Mouse (Mus musculus) C2C12 (cell line): Measurements from ENCODE around the gene Utf1.

Experiments used
- CTCF ChIP-seq: IDR thresholded peaks from one replicate; pipeline ENCODE4 v1.5.1; 2011; ENCODE audit not compliant: control insufficient read depth, insufficient read depth, insufficient read length
- FOSL1 ChIP-seq: IDR thresholded peaks from one replicate; pipeline ENCODE4 v1.8.0; 2011; ENCODE audit warnings: mild to moderate bottlenecking, low read length; ENCODE audit not compliant: poor library complexity, insufficient read depth, severe bottlenecking
- USF1 ChIP-seq: IDR thresholded peaks from one replicate; pipeline ENCODE4 v1.6.1; 2011; ENCODE audit warnings: low read depth, mild to moderate bottlenecking, control low read depth, moderate library complexity

DNA sequence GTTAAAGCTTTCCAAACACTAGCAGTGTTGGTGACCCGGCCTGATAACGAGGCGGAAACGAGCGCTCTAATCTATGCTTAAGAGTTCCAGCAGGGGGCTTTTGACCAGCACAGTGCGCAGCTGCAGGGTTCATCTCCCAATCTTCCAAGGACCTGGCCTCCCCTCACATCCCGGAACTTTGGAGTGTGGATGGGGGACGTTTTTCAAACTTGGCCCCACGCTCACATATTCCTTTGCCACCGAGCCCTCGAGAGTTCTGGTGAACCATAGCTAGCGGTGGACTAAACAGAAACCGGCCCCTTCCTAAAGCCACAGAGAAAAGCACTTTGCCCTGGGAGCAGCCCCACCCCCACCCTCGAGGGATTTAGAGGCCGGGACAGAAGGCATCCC, 6.3 kb downstream of the Utf1 start:
- no peak for TF ChIP-seq CTCF
- no peak for TF ChIP-seq USF1
- TF ChIP-seq FOSL1: no peak
